Mouse (Mus musculus) stomach, postnatal 0 days (tissue): ENCODE data around the gene 0610030E20Rik.

Experiments used
- CTCF ChIP-seq: IDR thresholded peaks from 2 replicates; pipeline ENCODE4 v1.5.1; 2016; ENCODE audit warnings: antibody characterized with exemption, low read depth, mild to moderate bottlenecking, moderate library complexity
- EP300 ChIP-seq: optimal IDR thresholded peaks from 2 replicates; pipeline ENCODE3; 2016; ENCODE audit warnings: antibody characterized with exemption

- TF ChIP-seq CTCF (no peak), EP300 (no peak)
Measured at GRCm38 (mm10) chr6:72396837-72397251, 49.7 kb downstream of the 0610030E20Rik start.
